Mouse (Mus musculus): Measurements from ENCODE around the gene Tex52. TPM values are rescaled to one million over a fixed set of nuclear protein-coding genes. Genes with fewer than 3 reads are reported as not detected.
"Not testable (repeated sequence)": the region's sequence is repeated elsewhere in the genome, so short reads cannot be mapped to it uniquely, and the experiment has no call there.

Gene Tex52
- polyA plus RNA-seq, 1 experiment from 2014 or later, result 0.61 TPM

DNA sequence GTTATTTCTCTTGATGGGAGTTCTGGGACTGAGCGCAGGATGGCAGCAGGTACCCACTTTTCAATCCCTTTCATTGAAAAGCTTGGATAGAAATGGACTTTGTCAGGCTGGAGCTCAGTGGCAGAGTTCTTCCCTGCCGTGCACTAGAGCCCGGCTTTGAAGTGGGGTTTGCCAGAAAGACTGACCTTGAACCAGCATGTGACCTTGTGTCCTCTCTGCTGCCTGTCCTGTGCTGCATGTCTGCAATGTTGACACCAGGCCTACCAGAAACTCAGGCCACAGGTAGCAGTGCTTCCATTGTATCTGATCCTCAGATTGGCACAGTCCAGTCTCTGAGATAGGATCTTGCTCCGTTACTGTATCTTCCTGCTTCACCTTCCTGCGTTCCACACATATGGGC, 5.2 kb upstream of the Tex52 start:
- no peaks in the 10 kb centered on the region for H3K9me3 ChIP-seq (ENCODE audit: control insufficient read depth, low read length)
- H3K27ac ChIP-seq (ENCODE audit: low read depth, low read length), result no peak overlapping the region
- H3K27me3 ChIP-seq (replicated peaks; ENCODE audit: control insufficient read depth, insufficient read depth, low read length), result no peaks in the 10 kb centered on the region
- no peak overlapping the region for H3K4me3 ChIP-seq (ENCODE audit: low read length)
- H3K9ac ChIP-seq (ENCODE audit: low read depth, low read length), result no peak overlapping the region
- H3K4me1 ChIP-seq (ENCODE audit: control insufficient read depth, insufficient read depth, low read depth, low read length), result peaks cover 2% of the 10 kb centered on the region; the same call in 1 of the 2 replicates
- H3K36me3 ChIP-seq (ENCODE audit: control insufficient read depth, insufficient read depth, low read length), result no peaks in the 10 kb centered on the region
- no peak for ATAC-seq
- H3K4me2 ChIP-seq (ENCODE audit: low read length), result no peak overlapping the region
- WGBS, result 88% methylated on average over 5 of the region's 5 CpGs

DNA sequence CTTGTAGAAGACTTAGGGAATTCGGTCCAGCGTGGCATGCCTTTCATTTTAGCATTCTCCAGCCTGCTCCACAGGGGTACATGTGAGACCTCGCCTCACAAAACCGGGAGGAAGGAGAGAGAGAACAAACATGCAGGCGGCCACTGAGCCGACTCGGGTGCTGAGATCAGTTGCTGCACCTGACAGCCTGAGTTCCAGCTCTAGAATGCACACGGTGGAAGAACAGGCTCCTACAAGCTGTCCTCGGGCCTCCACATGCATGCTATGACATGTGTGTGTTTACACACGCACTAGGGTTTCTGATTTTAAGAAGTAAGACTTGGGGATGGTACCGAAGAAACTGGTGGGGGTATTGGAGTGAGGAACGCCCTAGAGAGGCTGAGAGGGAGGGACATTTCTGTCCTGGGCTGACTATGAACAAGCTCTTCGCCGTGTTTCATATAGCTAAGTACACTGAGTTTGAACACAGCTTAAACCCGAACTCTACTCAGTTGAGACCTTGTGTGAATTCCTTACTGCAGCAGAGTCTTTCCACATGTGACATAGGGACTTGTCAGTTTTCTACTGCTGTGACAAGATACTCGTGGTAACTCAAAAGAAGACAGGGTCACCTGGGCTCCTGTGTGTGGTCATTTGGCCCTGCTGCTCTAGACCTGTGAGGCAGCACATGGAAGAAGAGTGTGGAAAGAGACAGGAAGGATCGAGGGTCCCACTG, 1.3 kb downstream of the Tex52 start:
- Histone ChIP-seq H3K4me1 (ENCODE audit: control insufficient read depth, insufficient read depth, low read depth, low read length) (peaks cover 5% of the 10 kb centered on the region; the same call in 1 of the 2 replicates), H3K27me3 (replicated peaks; ENCODE audit: control insufficient read depth, insufficient read depth, low read length) (no peaks in the 10 kb centered on the region), H3K27ac (ENCODE audit: low read depth, low read length) (no peak overlapping the region), H3K4me3 (ENCODE audit: low read length) (no peak overlapping the region), H3K9me3 (ENCODE audit: control insufficient read depth, low read length) (no peaks in the 10 kb centered on the region), H3K4me2 (ENCODE audit: low read length) (no peak overlapping the region), H3K9ac (ENCODE audit: low read depth, low read length) (no peak overlapping the region), H3K36me3 (ENCODE audit: control insufficient read depth, insufficient read depth, low read length) (no peaks in the 10 kb centered on the region)
- WGBS, result 91% methylated on average over 17 of the region's 17 CpGs
- no peak for ATAC-seq

DNA sequence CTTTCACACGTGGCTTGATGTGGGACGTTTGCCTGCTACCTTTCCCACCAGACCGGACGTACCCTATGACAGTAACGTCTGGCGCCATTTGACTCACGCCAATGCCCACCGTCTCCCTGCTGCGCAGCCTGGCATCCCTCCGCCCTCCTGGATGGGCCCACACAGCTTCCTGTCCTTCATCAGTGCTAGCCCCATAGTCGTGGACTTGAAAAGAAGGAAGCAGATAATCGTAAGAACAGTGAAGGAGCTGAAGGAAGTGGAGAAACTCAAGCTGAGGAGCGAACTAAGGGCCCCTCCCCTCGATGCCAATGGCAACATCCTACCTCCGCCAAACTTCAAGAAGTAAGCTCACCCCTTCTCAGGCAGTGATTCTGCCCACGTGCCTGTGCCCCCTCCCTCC, 4.4 kb downstream of the Tex52 start:
- Histone ChIP-seq H3K36me3 (ENCODE audit: control insufficient read depth, insufficient read depth, low read length) (no peaks in the 10 kb centered on the region), H3K27ac (ENCODE audit: low read depth, low read length) (no peak overlapping the region), H3K9ac (ENCODE audit: low read depth, low read length) (no peak overlapping the region), H3K4me2 (ENCODE audit: low read length) (no peak overlapping the region), H3K27me3 (replicated peaks; ENCODE audit: control insufficient read depth, insufficient read depth, low read length) (no peaks in the 10 kb centered on the region), H3K9me3 (ENCODE audit: control insufficient read depth, low read length) (no peaks in the 10 kb centered on the region), H3K4me3 (ENCODE audit: low read length) (no peak overlapping the region), H3K4me1 (ENCODE audit: control insufficient read depth, insufficient read depth, low read depth, low read length) (peaks cover 5% of the 10 kb centered on the region; the same call in 1 of the 2 replicates)
- WGBS, result 84% methylated on average over 16 of the region's 16 CpGs
- no peak for ATAC-seq

DNA sequence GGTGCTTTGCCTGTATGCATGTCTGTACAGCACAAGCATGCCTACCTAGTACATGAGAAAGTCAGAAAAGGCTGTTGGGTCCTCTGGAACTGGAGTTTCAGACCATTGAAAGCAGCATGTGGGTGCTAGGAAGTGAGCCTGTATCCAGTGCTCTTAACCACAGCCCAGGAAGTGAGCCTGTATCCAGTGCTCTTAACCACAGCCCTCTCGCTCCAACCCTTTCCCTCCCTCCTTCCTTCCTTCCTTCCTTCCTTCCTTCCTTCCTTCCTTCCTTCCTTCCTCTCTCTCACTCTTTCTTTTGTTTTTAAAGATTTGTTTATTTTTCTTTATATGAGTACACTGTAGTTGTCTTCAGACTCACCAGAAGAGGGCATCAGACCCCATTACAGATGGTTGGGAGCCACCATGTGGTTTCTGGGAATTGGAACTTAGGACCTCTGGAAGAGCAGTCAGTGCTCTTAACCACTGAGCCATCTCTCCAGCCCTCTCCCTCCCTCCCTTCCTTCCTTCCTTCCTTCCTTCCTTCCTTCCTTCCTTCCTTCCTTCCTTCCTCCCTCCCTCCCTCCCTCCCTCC, 5.4 kb downstream of the Tex52 start:
- H3K9ac ChIP-seq (ENCODE audit: low read depth, low read length); H3K4me3 ChIP-seq (ENCODE audit: low read length); H3K9me3 ChIP-seq (ENCODE audit: control insufficient read depth, low read length); ATAC-seq; H3K4me2 ChIP-seq (ENCODE audit: low read length); H3K27ac ChIP-seq (ENCODE audit: low read depth, low read length); H3K36me3 ChIP-seq (ENCODE audit: control insufficient read depth, insufficient read depth, low read length); H3K27me3 ChIP-seq (replicated peaks; ENCODE audit: control insufficient read depth, insufficient read depth, low read length); H3K4me1 ChIP-seq (ENCODE audit: control insufficient read depth, insufficient read depth, low read depth, low read length): not testable (repeated sequence)
- 78% methylated on average over 1 of the region's 1 CpGs for WGBS

DNA sequence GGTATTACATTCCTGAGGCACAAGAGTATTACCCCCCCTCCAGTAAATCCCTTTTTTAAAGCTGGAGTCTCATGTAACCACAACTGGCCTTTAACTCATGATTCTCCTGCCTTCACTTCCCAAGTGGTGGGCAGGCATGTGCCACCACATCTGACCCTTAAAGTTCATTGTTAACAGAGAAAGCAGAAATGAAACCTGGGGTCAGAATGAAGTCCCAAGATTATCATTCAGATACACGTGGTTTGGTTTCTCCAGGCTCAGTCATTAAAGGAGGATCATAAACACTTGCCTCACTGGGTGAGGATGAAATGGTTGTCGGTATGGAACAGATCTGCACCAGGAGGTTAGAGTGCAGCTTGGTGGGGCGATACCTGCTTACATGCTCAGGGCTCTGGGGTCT, 6.0 kb downstream of the Tex52 start:
- ATAC-seq, result no peak
- H3K4me3 ChIP-seq (ENCODE audit: low read length), result no peak overlapping the region
- WGBS, result 79% methylated on average over 3 of the region's 3 CpGs

DNA sequence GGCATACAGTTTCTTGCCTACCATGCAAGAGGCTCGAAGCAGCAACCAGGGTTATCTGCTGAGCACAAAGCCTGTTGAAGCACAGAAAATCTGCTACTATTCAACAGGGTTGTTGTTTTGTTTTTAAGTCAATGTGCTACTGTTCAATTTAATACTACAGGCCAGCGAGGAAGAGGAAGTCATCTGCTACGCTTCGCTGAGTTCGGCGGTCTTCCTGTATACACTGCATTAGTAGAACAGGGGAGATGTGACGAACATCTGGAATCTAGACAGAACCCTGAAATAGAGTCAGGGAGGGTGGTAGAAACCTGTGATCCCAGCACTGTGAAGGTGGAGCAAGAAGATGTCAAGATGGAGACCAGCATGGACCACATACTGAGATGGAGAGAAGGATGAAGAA, 8.5 kb downstream of the Tex52 start:
- H3K9me3 ChIP-seq (ENCODE audit: control insufficient read depth, low read length), result no peaks in the 10 kb centered on the region
- ATAC-seq, result no peak
- H3K9ac ChIP-seq (ENCODE audit: low read depth, low read length), result no peak overlapping the region
- H3K36me3 ChIP-seq (ENCODE audit: control insufficient read depth, insufficient read depth, low read length), result no peaks in the 10 kb centered on the region
- no peaks in the 10 kb centered on the region for H3K4me1 ChIP-seq (ENCODE audit: control insufficient read depth, insufficient read depth, low read depth, low read length)
- WGBS, result 71% methylated on average over 7 of the region's 7 CpGs
- no peaks in the 10 kb centered on the region for H3K27me3 ChIP-seq (replicated peaks; ENCODE audit: control insufficient read depth, insufficient read depth, low read length)
- no peak overlapping the region for H3K4me2 ChIP-seq (ENCODE audit: low read length)
- no peak overlapping the region for H3K4me3 ChIP-seq (ENCODE audit: low read length)
- no peak overlapping the region for H3K27ac ChIP-seq (ENCODE audit: low read depth, low read length)

More for the DNA sequence above, 6.0 kb downstream of the Tex52 start:
- Histone ChIP-seq H3K4me2 (ENCODE audit: low read length) (no peak overlapping the region), H3K36me3 (ENCODE audit: control insufficient read depth, insufficient read depth, low read length) (no peaks in the 10 kb centered on the region), H3K27me3 (replicated peaks; ENCODE audit: control insufficient read depth, insufficient read depth, low read length) (no peaks in the 10 kb centered on the region), H3K9ac (ENCODE audit: low read depth, low read length) (no peak overlapping the region), H3K9me3 (ENCODE audit: control insufficient read depth, low read length) (no peaks in the 10 kb centered on the region), H3K4me1 (ENCODE audit: control insufficient read depth, insufficient read depth, low read depth, low read length) (no peaks in the 10 kb centered on the region), H3K27ac (ENCODE audit: low read depth, low read length) (no peak overlapping the region)

DNA sequence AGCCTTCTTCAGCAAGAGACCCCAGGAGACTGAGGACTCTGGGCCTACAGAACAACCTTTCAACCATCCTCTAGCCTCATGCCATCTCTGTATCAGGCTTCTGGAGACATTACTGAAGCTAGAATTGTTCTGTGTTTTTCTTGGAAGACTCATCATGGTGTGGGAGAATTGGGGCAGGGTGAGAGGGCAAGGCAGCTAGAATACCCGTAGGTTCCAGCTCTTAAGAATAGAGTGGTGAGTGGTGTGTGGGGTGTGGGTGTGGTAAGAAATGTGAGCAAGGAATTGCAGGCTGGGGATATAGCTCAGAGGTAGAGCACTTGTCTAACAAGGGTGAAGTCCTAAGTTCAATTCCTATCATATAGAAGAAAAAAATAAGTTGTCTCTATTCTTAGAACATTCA, 9.8 kb downstream of the Tex52 start:
- H3K4me2 ChIP-seq (ENCODE audit: low read length), result no peak overlapping the region
- H3K9me3 ChIP-seq (ENCODE audit: control insufficient read depth, low read length), result no peaks in the 10 kb centered on the region
- H3K4me3 ChIP-seq (ENCODE audit: low read length), result no peak overlapping the region
- no peaks in the 10 kb centered on the region for H3K36me3 ChIP-seq (ENCODE audit: control insufficient read depth, insufficient read depth, low read length)
- H3K27me3 ChIP-seq (replicated peaks; ENCODE audit: control insufficient read depth, insufficient read depth, low read length), result no peaks in the 10 kb centered on the region
- WGBS, result 74% methylated on average over 1 of the region's 1 CpGs
- no peak overlapping the region for H3K9ac ChIP-seq (ENCODE audit: low read depth, low read length)
- H3K4me1 ChIP-seq (ENCODE audit: control insufficient read depth, insufficient read depth, low read depth, low read length), result no peaks in the 10 kb centered on the region
- no peak for ATAC-seq
- H3K27ac ChIP-seq (ENCODE audit: low read depth, low read length), result no peak overlapping the region

DNA sequence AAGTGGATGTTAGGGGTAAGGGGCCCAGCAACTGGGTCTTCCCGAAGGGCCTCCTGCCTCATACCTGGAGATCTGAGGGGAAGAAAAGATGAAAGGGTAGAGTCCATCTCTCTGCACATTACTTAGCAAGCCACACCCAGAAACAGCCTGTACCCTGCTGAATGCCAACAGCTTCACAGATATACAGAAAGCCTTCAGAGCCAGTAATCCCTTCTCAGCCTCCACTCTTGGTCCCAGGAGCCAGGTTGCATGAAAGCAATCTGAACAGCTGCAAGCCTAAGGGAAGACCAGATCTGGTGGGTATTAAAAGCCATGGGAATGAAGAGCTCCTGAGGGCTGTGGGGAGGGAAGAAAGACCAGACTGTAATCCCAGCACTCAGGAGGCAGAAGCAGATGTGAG, 13.9 kb downstream of the Tex52 start:
- H3K27me3 ChIP-seq (replicated peaks; ENCODE audit: control insufficient read depth, insufficient read depth, low read length), result no peaks in the 10 kb centered on the region
- no peak overlapping the region for H3K9ac ChIP-seq (ENCODE audit: low read depth, low read length)
- H3K4me3 ChIP-seq (ENCODE audit: low read length), result no peak overlapping the region
- H3K36me3 ChIP-seq (ENCODE audit: control insufficient read depth, insufficient read depth, low read length), result no peaks in the 10 kb centered on the region
- H3K4me2 ChIP-seq (ENCODE audit: low read length), result no peak overlapping the region
- ATAC-seq, result no peak
- H3K4me1 ChIP-seq (ENCODE audit: control insufficient read depth, insufficient read depth, low read depth, low read length), result no peaks in the 10 kb centered on the region
- H3K27ac ChIP-seq (ENCODE audit: low read depth, low read length), result no peak overlapping the region
- no peaks in the 10 kb centered on the region for H3K9me3 ChIP-seq (ENCODE audit: control insufficient read depth, low read length)
- WGBS, result 83% methylated on average over 1 of the region's 1 CpGs

DNA sequence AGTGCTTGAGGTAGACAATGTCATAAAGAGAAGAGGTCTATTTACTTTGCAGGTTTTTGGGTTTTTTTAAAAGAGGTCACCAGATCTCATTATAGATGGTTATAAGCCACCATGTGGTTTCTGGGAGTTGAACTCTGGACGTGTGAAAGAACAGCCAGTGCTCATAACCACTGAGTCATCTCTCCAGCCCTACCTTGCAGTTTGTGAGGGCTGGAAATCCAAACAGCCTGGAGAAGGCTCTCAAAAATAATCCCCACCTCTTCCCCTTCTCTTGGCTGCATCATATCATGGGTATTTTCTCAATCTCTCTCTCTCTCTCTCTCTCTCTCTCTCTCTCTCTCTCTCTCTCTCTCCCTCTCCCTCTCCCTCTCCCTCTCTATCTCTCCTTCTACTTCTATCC, 15.4 kb downstream of the Tex52 start:
- WGBS, result 60% methylated on average over 1 of the region's 1 CpGs
- Histone ChIP-seq H3K4me2 (ENCODE audit: low read length) (no peak overlapping the region), H3K9ac (ENCODE audit: low read depth, low read length) (no peak overlapping the region), H3K4me3 (ENCODE audit: low read length) (no peak overlapping the region), H3K36me3 (ENCODE audit: control insufficient read depth, insufficient read depth, low read length) (no peaks in the 10 kb centered on the region), H3K9me3 (ENCODE audit: control insufficient read depth, low read length) (no peaks in the 10 kb centered on the region), H3K27me3 (replicated peaks; ENCODE audit: control insufficient read depth, insufficient read depth, low read length) (no peaks in the 10 kb centered on the region), H3K27ac (ENCODE audit: low read depth, low read length) (no peak overlapping the region), H3K4me1 (ENCODE audit: control insufficient read depth, insufficient read depth, low read depth, low read length) (no peaks in the 10 kb centered on the region)
- no peak for ATAC-seq

All from hindbrain, embryonic 16.5 days (tissue).